Mouse (Mus musculus) stomach, embryonic 14.5 days (tissue): Measurements from ENCODE around the gene Muc5b. TPM values are rescaled to one million over a fixed set of nuclear protein-coding genes. Genes with fewer than 3 reads are reported as not detected.

Experiments
- ATAC-seq: fragments of 200-750 bp; cut with Nextera tagmentation; 2 replicates; pipeline ENCODE4 v1.8.0; 2017; ENCODE audit warnings: low read depth, moderate TSS enrichment; ENCODE audit not compliant: insufficient number of reproducible peaks, insufficient read depth, low FRiP score
- H3K27ac ChIP-seq: fragments of 300-500 bp; sonication (generic); 2 replicates; pipeline ENCODE4 v1.5.1; 2014; ENCODE audit warnings: mild to moderate bottlenecking, low read length, moderate library complexity, mixed read lengths
- H3K27me3 ChIP-seq: fragments of 300-500 bp; sonication (generic); 2 replicates; pipeline ENCODE4 v1.6.1; 2014; ENCODE audit warnings: low read length, control low read depth, mixed read lengths; ENCODE audit not compliant: control insufficient read depth, insufficient read depth
- H3K36me3 ChIP-seq: fragments of 300-500 bp; sonication (generic); 2 replicates; pipeline ENCODE4 v1.6.1; 2014; ENCODE audit warnings: mild to moderate bottlenecking, control low read depth, low read length, moderate library complexity, mixed read lengths; ENCODE audit not compliant: control insufficient read depth, insufficient read depth
- H3K4me1 ChIP-seq: fragments of 300-500 bp; sonication (generic); 2 replicates; pipeline ENCODE4 v1.6.1; 2014; ENCODE audit warnings: low read length, control low read depth, mixed read lengths; ENCODE audit not compliant: control insufficient read depth, insufficient read depth
- H3K4me2 ChIP-seq: fragments of 300-500 bp; sonication (generic); replicated peaks from 2 replicates; pipeline ENCODE4 v1.6.1; 2014; ENCODE audit warnings: low read depth, low read length, control low read depth
- H3K4me3 ChIP-seq: fragments of 300-500 bp; sonication (generic); 2 replicates; pipeline ENCODE4 v1.5.1; 2014; ENCODE audit warnings: low read depth, low read length, control low read depth
- H3K9ac ChIP-seq: fragments of 300-500 bp; sonication (generic); replicated peaks from 2 replicates; pipeline ENCODE4 v1.6.1; 2014; ENCODE audit warnings: low read depth, mild to moderate bottlenecking, control low read depth, low read length, moderate library complexity, mixed read lengths
- H3K9me3 ChIP-seq: fragments of 300-500 bp; sonication (generic); 2 replicates; pipeline ENCODE4 v1.6.1; 2016; ENCODE audit warnings: low read depth, low read length, control low read depth; ENCODE audit not compliant: control insufficient read depth
- WGBS: fragments of 180-500 bp; shearing (Covaris S2); extraction: QIAGEN DNeasy Blood & Tissue Kit; methylation state at CpG from one replicate; pipeline ENCODE4 v1.1.7; 2014; 5-methylcytosine and 5-hydroxymethylcytosine counted together
- polyA plus RNA-seq: library from polyadenylated mRNA; unstranded; fragments of >200 nt; fragmentation: Nextera tagmentation; extraction: Ambion mirVana; gene quantifications from 2 replicates; pipeline ENCODE4 v1.2.1, GENCODE M21; 2014

Gene Muc5b
- polyA plus RNA-seq, 1 experiment from 2014 or later = 0.17 TPM

DNA sequence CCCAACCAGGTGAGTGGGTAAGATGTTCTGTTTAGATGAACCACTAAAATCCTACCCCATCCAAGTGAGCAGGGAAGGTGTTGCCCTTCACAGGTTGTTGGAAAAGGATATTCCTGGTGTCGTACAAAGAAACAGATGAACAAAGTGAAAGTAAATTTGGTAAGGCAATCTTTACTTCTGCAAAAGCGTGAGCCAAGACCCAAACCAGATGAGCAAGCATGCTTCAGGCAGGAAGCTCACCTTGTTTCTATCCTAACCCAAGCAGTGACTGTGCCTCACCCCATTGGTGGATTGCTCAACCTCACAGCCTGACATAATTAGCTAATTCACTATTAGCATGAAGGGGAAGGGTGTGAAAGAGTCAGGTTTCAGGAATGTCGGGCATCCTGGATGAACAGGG lies 72.4 kb downstream of the Muc5b start:
- no peak overlapping the region for H3K27ac ChIP-seq
- no peaks in the 10 kb centered on the region for H3K36me3 ChIP-seq
- no peaks in the 10 kb centered on the region for H3K9me3 ChIP-seq
- H3K4me2 ChIP-seq = no peak overlapping the region
- no peaks in the 10 kb centered on the region; the same call in 1 of the 2 replicates for H3K27me3 ChIP-seq
- H3K9ac ChIP-seq = no peak overlapping the region
- no peaks in the 10 kb centered on the region for H3K4me1 ChIP-seq
- ATAC-seq = no peak
- WGBS = 55% methylated on average over 3 of the region's 3 CpGs
- no peak overlapping the region for H3K4me3 ChIP-seq

DNA sequence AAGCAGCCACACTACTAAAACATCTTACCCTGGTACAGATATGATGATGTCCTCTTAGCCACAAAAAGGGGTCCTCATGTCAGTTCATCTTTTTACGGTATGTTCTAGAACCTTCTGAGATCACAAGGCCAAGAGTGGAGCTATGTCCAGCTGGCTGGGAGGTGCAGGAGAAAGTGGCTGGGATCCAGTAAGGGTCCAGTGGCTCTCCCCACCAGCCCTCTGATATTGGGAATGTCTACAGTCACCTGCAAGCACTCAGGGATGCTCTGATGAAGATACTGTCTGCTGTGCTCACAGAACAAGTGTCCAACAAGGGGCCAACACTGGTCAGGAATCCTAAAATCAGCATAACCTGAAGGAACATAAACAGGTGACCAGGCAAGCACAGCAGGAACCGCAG lies 79.5 kb downstream of the Muc5b start, which contains the start of gene Tollip:
TSS of gene Tollip (minus strand) at position 101 of the 400 bp plus-strand sequence.
- Histone ChIP-seq H3K27me3 (no peaks in the 10 kb centered on the region), H3K36me3 (no peaks in the 10 kb centered on the region), H3K4me1 (no peaks in the 10 kb centered on the region), H3K4me3 (no peak within 1 kb of the TSS), H3K9ac (no peak within 1 kb of the TSS), H3K9me3 (no peaks in the 10 kb centered on the region), H3K4me2 (no peak within 1 kb of the TSS), H3K27ac (no peak within 1 kb of the TSS)
- no peak for ATAC-seq
- 89% methylated on average over 2 of the region's 2 CpGs for WGBS

Other genes with a start within 250 kb of the Muc5b start
- gene Muc6, start 183.8 kb upstream of the Muc5b start, polyA plus RNA-seq = 1.2 and 1.6 TPM in 2 replicates
- 0.45 and 0.57 TPM in 2 replicates for gene Muc2, start 148.7 kb upstream of the Muc5b start, polyA plus RNA-seq
- gene Muc5ac, start 50.1 kb upstream of the Muc5b start, polyA plus RNA-seq = 3.4 and 3.5 TPM in 2 replicates
- gene Tollip, start 79.4 kb downstream of the Muc5b start, polyA plus RNA-seq = 53.2 and 55.0 TPM in 2 replicates
- 1.6 and 2.6 TPM in 2 replicates for gene Brsk2, start 110.7 kb downstream of the Muc5b start, polyA plus RNA-seq
- gene Mob2, start 222.0 kb downstream of the Muc5b start, polyA plus RNA-seq = 66.8 and 68.2 TPM in 2 replicates